Mouse (Mus musculus) cerebral cortex, adult 2 months (tissue): ENCODE data around the gene Olfr310.

Source experiments
- WGBS: fragments of 180-500 bp; shearing (Covaris S2); methylation state at CpG from one replicate; pipeline ENCODE4 v1.1.7; 2018; 5-methylcytosine and 5-hydroxymethylcytosine counted together

Gene Olfr310

GRCm38 (mm10) chr7:86277072-86277471 lies at the start of gene Olfr310:
TSS of gene Olfr310 (minus strand) at chr7:86277172.
- 71% methylated on average over 1 of the region's 1 CpGs for WGBS

GRCm38 (mm10) chr7:86325530-86325929 lies 48.6 kb upstream of the Olfr310 start, which contains the start of gene Olfr308:
TSS of gene Olfr308 (minus strand) at chr7:86325630.

DNA sequence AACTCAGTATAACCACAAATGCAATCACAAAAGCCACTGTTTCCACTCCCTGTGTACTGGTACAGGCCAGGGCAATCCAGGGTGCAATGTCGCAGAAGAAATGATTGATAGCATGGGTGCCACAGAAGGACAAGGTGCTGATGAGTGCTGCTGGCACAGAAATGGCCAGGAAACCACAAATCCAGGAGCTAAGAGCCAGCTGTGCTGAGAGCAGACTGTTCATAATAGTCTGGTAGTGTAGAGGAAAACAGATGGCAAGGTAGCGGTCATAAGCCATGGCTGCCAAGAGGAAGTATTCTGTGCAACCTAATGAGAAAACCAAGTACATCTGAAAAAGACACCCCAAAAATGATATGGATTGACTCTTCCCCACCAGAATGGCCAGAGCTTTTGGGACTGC lies 44.4 kb upstream of the Olfr310 start:
- WGBS: 87% methylated on average over 2 of the region's 2 CpGs

DNA sequence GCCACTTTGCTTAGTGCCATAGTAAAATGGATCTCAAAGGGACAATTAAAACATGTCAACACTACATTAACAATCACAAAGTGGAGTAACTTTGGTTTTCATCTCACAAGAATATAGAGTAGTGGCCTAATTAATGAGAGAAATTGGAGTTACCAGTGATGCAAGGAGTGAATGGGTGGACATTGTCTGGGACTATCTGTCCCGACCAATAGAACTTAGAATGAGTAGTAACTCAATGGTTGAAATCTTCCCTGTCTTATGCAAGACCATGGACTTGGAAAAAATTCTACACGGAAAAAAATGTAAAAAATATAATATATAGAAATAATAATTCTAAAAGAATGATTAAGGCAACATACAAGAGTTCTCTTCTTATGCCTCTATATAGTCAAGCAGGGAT lies 36.6 kb upstream of the Olfr310 start, which contains the start of gene Olfr309:
TSS of gene Olfr309 (minus strand) at position 101 of the 400 bp plus-strand sequence.
- 76% methylated on average over 2 of the region's 2 CpGs for WGBS

DNA sequence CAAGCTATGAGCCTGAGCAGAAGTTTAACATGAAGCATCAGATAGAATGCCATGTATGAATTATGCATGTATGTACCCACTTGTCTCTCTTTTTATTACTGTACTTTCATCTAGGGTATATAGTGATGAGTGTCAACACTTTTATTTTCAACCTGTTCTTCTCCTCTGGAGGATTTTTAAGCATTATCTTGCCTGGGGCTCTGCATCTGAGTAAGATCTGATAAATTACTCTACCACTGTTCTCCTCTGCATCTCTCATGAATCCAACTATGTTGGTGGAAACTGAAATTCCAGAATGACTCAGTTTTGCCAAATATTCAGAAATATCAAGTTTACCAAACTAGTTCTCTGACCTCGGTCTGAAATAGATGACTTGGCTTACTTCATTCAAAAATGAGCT lies 30.8 kb downstream of the Olfr310 start, which contains the start of gene Vmn2r76:
TSS of gene Vmn2r76 (minus strand) at position 101 of the 400 bp plus-strand sequence.
- 65% methylated on average over 1 of the region's 1 CpGs for WGBS
